Mouse (Mus musculus) C2C12 (cell line): ENCODE data around the gene Ap1m1.

Source experiments
- CTCF ChIP-seq: IDR thresholded peaks from one replicate; pipeline ENCODE4 v1.5.1; 2011; ENCODE audit not compliant: control insufficient read depth, insufficient read depth, insufficient read length
- MYOD1 ChIP-seq: IDR thresholded peaks from one replicate; pipeline ENCODE4 v1.6.1; 2011; ENCODE audit warnings: low read depth; ENCODE audit not compliant: control insufficient read depth, insufficient read length
- MYOG ChIP-seq: IDR thresholded peaks from one replicate; pipeline ENCODE4 v1.6.1; 2011; ENCODE audit not compliant: control insufficient read depth, insufficient read length; ENCODE audit errors: extremely low read depth
- USF1 ChIP-seq: IDR thresholded peaks from one replicate; pipeline ENCODE4 v1.6.1; 2011; ENCODE audit warnings: low read depth, mild to moderate bottlenecking, control low read depth, moderate library complexity

DNA sequence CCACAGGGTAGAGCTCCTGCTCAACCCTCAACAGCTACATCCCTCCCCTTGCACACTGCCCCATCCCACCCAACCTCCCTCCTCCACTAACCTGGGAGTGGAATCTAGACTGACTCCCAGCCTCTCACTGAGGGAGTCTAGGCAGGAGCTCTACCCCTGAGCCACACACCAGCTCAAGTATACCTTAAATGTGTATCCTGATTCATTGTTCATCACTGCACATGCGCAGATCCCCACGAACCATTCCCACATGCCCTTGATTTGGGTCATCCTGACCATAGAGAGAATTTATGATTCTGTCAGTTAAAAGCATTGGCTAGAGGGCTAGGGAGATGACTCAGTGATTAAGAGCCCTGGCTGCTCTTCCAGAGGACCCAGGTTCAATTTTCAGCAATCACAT lies 22.9 kb downstream of the Ap1m1 start:
- TF ChIP-seq MYOD1 (no peak), CTCF (no peak), USF1 (no peak), MYOG (no peak)
